Mouse (Mus musculus) activated CD4-positive, CD25-positive, alpha-beta regulatory T cell, adult 4 months (primary cell): Measurements from ENCODE around the gene Fbxo22. TPM values are rescaled to one million over a fixed set of nuclear protein-coding genes. Genes with fewer than 3 reads are reported as not detected.
"Not testable (repeated sequence)": the region's sequence is repeated elsewhere in the genome, so short reads cannot be mapped to it uniquely, and the experiment has no call there.

Experiments used
- ATAC-seq: one replicate; pipeline ENCODE4 v1.8.0; 2017
- polyA plus RNA-seq, 2 experiments: library from polyadenylated mRNA; unstranded; fragments of 100-300 nt; shearing (Covaris generic); gene quantifications; one replicate each; pipeline ENCODE4 v1.2.1; 2017

The Fbxo22 gene
- polyA plus RNA-seq: 10 to 100 TPM; 44.7 to 50.1 TPM

DNA sequence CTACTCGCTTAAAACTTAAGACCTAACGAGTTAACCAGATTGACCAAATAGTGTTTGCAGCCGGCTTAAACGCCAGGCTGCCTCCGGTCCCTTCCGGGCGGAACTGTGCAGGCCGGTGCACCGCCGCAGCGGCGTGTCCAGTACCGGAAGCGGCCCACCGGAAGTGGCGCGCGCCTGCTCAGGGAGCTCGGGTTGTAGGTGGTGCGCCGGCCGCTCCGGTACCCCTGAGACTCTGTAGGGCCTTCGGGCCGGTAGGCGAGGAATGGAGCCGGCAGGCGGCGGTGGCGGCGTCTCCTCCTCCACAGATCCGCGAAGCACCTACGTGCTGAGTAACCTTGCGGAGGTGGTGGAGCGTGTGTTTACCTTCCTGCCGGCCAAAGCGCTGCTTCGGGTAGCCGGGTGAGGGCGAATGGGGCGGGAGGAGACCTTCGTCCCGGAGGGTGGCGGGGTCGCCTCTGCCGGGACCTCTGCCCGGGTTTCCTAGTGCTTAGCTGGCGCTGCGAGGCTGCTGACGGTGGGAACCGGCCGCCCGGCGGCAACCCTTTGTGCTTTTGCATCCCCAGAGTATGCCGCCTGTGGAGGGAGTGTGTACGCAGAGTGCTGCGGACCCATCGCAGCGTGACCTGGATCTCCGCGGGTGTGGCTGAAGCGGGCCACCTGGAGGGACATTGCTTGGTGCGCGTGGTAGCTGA lies at the start of gene Fbxo22:
Gene Fbxo22 (plus strand): TSS at position 136 of the 692 bp plus-strand sequence.
- ATAC-seq: peak; percentile 90

DNA sequence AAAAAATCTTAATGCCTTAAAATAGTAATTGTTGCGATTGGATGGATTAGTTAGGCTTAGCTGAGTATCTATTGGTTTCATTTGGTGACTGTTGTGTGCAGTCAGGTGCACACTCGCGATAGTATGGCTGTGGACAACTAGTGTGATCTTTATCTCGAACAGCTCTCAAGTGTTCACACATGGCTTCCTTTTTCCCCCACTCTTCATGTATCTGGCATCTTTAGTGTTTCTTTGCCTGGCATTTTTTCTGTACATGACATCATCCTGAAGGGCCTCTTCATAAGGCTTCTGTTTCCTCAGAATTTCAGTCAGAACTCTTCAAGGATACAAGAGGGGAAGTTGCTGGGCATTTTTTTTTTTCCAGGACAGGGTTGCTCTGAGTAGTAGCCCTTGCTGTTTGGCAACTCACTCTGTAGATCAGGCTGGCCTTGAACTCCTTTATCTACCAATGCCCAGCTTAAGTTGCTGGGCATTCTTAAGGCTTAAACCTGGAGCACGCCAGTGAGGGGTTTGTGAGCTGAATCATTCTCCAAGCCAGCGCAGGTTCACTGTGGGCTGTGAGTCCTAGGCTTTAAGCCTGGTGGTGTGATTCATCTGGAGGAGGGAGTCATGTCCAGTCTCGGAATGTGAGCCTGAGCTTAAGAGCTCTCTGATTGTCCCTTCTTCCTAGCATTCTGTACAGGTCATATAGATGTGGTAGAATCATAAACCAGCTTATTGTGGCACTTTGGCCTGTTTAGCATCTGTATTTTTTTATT lies 37.9 kb upstream of the Fbxo22 start:
- no peak for ATAC-seq

DNA sequence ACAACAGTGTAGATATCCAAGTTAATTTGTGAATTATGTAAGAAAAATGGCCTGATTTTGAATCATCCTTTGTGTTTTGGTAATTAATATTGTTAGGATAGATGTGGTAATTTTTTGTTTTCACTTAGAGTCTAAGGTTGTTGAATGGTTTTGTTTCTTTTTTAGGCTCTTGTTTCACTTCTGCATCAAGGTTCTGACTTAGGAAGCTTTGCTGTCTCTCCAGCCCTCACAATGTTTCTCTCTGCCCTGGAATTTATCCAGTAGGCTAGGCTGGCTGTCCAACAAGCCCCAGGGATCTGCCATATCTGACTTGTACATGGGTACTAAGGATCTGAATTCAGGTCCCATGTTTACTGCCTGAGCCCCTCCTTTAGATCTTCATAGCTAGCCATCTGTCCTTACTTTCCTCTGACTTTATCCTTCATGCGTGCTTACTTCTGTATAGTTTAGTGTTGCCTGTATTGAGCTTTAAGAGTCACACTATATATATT lies 36.5 kb upstream of the Fbxo22 start:
- no peak for ATAC-seq

DNA sequence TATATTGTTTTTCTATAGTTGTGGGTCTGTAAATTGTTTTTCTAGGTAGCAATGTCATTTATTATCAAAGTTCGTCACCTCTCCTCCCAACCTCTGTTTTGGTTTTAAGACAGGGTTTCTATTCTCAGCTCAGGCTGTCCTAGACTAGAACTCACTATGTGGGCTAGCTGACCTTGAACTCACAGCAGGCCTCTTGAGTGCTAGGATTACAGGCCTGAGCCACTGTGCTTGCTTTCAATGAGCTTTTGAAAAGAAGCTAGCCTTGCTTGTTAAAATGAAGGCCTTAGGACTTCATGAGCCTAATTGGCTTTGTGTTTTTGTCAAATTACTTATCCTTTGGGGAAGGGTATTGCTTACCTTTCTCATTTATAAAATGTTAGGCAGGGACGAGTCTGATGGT lies 34.5 kb upstream of the Fbxo22 start:
- no peak for ATAC-seq

DNA sequence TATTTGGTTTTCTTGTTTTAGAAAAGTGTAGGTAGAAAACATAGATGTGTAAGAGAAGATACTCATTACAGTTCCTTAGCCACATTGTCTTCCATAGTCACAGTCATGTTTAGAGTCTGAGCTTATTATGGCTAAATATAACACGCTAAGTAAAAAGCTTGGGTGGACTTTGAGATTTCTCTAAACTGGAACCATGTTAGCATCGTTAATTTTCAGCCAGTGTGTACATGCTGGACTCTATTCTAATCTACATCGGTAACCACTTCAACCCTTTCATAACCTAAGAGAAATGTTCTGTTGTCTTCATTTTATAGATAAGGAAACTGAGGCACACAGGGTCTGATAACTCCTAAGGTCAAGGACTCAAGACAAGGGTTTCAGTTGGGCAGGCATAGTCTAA lies 12.8 kb upstream of the Fbxo22 start:
- no peak for ATAC-seq

DNA sequence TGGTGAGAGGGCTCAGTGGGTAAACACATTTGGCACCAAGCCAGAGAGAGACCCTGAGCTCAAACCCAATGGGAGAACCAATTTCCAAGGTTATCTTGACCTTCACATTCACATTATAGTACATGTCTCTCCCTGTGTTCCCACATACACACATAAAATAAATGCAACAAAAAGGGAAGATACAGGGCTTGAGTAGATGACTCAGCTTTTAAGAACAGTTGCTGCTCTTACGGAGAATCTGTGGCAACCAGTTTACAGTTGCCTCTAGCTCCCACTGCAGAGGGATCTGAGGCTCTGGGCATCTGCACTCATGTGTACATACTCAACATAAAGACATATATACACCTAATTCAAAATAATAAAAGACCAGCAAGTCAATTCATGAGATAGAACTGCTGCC lies 10.5 kb upstream of the Fbxo22 start:
- no peak for ATAC-seq

DNA sequence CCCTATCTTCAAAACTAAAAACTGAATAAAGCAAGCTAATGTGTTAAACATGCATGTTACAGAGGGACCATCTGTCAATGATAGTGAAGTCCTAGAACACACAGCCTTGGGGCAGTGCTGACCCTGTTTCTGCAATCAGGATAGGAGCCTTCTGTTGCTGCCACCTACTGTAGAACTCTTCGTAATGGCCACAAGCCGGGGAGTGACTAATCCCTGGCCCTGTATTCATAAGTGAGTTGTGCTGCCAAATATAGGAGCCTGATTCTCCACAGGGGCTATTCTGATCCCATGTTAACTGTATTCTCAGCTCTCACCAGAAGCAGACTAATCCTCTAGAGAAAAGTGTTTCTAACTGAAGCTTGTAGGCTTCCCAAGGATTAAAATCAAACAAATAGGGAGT lies 9.4 kb upstream of the Fbxo22 start:
- no peak for ATAC-seq

DNA sequence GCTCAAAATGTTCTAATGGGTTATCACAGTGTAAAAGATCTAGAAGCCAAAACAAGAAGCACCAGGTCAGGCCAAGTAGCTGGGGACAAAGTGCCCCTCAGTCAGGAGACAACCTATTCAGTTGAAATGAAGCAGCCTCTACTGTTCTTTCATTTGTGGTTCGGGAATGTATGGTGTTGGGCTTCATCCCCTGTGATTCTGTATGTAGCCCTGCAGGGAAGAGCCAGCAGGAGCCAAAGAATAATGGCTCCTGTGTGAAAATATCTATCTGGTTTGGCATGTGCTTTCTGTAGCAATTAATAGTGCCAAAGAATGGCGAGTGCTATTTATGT lies 301 bp upstream of the Fbxo22 start:
- ATAC-seq: peak; percentile 30

DNA sequence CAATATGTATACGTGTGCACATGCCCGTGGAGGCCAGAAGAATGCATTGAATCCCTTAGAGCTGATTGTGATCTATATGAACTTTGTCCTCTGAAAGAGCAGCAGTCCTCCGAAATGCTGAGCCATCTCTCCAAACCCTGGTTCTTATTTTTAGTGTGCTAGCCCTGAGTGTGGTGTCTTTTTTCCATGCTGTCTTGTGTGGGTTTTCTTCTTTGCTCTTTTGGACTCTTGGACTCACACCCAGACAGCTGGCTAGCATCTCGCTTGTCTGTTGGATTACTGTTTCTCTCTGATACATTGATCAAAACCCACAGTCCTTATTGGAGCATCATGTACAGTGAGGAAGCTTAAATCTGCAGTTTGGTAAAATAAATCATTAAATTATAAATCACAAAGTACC lies 2.9 kb downstream of the Fbxo22 start:
- ATAC-seq: no peak

DNA sequence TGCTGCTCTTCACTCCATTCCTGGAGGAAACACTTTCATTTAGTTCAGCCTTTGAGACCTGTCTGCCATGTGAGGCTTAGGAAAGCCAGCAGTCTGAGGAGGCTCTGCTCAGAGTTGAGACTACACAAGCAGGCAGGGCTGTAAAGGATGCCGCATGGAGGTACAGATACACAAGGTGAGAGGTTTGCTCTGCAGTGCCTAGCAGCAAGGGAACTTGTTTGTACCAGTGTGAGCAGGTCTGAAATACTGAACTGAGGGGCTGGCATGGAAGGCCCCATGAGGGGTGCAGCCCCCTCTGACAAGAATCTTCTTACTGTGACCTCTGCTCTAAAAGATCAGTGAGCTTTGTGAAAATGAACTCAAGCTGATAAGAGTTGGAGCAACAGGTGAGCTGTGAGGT lies 4.7 kb downstream of the Fbxo22 start:
- no peak for ATAC-seq

DNA sequence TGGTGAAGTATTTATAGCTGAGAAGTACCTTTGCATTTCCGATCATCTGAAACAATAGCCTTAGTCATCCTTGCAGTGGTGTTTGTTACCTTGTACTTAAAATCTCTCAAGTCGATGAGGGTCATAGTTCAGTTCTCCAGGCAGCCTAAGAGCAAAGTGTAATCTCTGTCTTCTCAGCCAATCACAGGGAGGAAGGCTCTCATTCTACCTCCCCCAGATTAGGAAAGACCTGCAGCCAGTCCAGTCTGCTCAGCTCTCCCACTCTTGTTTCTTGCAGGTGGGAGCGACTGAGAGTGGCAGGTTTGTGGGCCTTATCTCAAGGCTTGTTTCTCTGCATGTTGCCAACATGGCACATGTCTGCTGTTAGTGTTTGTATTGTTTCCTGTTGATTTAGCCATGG lies 6.3 kb downstream of the Fbxo22 start:
- ATAC-seq: no peak

DNA sequence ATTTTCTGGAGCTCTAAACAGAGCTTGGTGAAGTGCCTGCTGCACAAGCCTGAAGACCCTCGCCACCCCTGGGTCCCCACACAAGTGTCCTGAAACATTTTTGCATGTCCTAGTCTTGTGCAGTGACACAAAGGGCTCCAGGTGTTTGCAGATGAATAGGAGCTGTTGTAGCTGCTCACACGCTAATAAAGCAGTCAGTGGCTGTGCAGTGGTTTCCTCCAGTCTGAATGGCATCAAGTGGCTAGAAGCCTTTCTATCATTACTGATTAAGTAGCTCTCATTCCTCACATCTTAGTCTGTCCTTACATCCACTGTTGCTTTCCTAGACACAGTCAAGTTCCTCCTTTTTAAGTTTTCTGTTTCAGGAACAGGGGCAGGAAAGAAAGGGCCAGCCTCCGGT lies 6.9 kb downstream of the Fbxo22 start:
- no peak for ATAC-seq

DNA sequence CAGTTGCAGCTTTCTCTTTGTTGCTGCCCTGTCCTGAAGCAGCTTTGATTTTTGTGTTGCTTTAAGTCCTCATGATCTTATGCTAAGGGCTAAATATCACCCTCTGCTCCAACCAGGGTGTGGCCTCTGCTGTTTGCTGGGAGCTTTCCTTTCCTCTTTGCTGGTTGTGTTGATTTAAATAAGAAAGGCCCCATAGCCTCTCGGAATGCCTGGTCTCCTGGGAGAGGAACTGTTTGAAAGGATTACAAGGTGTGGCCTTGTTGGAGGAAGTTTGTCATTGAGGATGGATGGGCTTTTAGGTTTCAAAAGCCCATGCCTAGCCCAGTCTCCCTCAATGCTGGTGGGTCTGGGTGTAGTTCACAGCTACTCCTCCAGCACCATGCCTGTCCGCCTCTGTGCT lies 7.4 kb downstream of the Fbxo22 start:
- ATAC-seq: no peak

DNA sequence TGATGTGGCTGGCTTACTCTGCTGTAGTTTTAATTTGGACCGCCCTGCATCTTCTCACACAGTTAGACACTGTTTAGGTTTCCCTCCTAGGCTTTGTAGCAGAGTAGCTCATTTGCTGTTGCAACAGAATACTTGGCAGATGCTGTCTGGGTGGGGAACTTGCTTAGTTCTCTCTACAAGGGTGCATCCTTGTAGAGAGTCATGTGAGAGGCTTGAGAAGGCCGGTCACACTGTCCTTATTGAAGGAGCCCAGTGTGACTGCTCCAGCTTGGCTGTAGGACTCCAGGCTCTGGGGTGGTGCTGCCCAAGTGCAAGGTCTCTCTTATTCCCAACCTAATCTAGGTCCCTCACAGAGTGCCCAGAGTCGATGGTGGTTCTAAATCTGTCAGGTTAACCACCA lies 8.7 kb downstream of the Fbxo22 start:
- no peak for ATAC-seq

DNA sequence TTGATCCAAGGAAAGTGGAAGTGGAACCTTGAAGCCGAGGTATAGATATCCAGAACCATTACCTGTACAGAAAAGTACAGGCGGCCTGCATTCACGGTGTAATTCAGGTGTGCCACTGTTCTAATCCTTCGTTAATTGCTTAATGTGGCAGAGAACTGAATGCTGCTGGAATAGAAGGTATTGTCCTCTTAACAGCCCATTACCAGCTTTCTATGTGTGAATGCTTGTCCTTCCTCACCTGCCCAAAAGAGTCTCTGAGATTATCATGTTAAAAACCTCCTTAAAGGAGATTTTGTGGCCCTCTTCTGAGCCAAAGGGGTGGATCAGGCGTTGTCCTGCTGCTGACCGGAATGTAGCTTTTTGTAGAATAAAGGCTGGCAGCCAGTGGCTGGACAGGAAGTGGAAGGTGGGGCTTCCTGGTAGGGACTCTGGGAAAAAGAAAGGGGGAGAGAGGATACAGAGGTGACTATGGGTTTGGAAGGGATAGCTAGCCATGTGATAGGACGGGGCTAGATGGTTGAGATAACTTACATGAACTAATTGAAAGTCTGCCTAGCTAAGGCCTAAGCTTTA lies 16.5 kb downstream of the Fbxo22 start:
- ATAC-seq: no peak

DNA sequence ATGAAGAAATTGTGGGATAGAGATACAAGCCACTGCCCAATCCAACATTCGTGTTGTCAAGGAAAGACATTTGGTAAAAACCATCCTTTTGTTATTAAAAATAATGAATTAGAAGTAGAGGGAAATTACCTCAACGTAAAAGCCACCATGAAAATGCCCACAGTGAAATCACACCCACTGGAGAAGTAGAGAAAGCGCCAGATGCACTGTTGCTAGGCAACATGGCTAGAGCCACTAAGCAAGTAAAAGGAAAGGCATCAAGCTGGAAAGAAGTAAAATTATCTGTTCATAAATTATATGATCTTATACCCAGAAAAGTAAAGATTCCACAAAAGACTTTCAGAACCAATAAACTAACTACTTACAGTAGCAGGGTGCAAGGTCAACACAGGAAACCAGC lies 17.5 kb downstream of the Fbxo22 start:
- no peak for ATAC-seq

DNA sequence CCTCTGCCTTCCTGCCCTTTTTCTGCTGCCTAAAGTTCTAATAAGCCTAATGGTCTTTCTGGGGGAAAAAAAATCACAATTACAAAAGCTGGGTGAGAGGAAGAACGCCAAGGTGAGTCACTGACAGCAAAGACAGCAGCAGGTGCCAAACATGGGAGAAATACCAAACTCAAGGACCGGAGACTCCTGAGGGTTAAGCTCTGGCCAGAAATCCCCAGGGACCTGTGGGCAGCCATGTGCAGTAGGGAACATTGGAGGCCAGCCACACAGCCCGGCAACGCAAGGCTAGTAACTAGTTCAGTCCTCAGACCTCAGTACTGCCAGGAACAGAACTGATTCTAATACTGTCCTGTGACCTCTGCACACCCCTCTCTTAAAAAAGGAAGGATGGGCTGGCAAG lies 19.4 kb downstream of the Fbxo22 start:
- ATAC-seq: no peak

DNA sequence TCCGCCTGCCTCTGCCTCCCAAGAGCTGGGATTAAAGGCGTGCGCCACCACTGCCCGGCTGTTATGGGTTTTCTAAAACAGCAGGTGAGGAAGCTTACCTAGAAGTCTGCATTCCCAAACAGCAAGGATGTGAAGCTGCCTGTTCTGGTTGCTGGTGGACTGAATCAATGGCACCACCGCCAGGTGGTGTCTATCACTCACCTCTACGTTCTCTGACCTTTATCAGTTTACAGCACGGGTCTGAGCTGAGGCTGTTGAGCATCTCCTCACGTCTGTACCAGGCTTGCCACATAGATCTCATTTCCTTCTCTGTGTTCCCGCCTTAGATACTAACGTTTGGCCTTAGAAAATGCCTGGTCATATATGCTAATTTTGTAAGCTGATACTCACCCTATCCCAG lies 20.3 kb downstream of the Fbxo22 start:
- no peak for ATAC-seq

DNA sequence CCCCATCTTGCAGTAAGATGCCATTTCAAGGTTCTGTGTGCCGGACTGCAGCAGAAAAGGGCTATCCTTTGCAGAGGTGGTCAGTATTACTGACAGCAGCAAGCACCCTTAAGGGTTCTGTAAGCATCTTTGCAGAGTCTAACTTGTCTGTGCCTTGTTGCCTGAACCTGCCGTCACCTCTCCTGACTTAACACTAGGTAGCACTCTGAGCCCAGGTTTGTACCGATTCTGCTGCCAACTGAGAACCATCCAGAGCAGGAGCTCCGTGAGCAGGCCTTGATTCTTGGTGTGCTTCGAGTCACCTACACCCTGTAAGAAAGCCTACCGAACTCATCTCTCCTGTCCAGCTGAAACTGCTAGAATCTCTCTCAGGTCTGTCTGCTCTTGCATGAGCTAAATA lies 22.8 kb downstream of the Fbxo22 start:
- no peak for ATAC-seq

DNA sequence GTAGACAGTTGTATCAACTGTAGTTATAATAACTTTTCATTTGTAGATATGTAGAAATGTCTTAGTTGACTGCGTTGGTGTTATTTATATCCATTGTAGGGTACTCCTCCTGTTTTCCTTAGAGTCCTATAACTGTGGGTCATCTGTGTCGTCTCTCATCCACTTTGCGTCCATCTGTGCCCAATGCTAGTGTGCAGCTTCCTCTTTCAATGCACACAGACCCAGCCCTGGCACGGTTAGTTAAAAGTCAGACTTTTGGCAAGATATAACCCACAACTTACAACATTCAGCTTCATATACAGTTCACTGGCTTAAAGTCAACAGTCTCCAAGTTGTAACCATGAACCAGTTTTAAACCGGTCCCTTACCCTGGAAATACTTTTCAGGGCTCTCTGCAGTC lies 23.4 kb downstream of the Fbxo22 start:
- no peak for ATAC-seq

DNA sequence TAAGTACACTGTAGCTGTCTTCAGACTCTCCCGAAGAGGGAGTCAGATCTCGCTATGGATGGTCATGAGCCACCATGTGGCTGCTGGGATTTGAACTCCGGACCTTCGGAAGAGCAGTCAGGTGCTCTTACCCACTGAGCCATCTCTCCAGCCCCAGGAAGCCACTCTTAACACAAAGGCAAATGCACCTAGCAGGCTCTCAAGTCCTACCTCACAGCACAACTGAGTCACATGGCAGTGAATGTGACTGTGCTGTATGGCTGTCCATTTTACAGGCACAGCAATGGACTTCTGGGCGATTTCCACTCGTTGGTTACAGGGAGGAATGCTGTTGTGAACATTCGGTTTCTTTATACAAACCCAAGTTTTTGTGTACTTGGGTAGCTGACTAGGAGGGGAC lies 23.9 kb downstream of the Fbxo22 start:
- no peak for ATAC-seq

DNA sequence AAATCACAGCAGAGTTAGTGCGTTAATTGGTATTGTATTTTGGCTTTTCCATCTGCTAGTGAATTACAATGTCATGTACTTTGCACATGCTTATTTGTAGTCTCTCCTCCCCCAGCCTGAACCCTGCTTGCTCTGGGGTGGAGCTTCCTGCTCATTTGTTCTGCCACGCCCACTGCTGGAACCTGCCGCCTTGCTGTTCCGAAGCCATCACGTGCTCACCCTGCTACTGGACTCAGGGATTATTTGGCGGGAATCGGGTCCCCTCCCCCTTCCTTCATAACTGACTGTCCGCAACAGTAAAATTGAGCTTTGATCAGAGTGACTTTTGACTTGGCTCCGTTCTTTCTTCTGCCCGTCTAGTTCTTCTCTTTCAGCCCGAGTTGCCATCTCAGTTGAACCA lies 24.4 kb downstream of the Fbxo22 start:
- ATAC-seq: not testable (repeated sequence)

DNA sequence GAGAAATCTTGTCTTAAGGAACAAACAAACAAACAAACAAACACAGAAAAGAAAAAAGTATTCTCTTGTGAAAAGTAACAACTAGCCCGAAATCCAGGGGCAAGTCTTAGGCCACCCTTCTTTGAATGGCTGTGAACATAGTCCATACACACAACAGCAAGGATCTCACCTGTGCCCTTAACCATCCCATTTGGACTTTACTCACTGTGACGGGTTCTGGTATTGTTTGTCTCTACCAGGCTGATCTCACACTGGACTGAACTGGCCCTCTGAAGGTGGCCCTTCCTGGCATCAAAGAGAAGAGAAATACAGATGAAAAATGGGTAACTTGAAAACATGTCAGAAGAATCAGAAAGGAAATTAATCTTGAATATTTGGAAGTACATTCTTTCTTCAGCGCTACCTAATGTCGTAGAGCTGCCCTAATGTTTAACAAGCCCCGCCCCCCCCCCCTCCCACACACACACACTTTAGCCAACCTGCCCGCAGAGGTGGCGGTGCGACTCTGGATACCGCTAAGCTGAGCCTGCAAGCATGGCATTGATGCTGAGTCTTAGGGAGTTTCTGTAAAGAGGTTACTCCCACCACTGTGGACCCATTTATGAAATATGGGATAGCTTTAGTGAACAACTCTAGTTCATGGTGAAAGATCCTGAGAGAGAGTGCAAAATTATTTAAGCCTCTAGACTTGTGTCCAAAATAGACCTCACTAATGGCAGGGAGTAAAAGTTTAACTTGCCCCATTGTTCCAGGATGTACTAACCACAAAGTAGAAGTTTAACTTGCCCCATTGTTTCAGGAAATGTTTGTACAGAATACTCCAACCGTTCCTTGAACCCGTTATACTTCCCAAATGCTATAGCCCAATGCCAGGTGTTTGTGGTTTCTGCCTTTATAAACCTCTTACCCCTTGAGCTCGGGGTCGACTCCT lies 27.8 kb downstream of the Fbxo22 start:
- ATAC-seq: no peak
